Mouse (Mus musculus) ES-Bruce4 (cell line): Measurements from ENCODE around the gene Lpcat1.

ENCODE experiments used
- CTCF ChIP-seq: IDR thresholded peaks from one replicate; pipeline ENCODE4 v1.8.1; 2011; ENCODE audit warnings: low read depth, low read length
- POLR2A ChIP-seq: IDR thresholded peaks from one replicate; pipeline ENCODE4 v1.8.1; 2011; ENCODE audit warnings: low read length; ENCODE audit not compliant: insufficient read depth

DNA sequence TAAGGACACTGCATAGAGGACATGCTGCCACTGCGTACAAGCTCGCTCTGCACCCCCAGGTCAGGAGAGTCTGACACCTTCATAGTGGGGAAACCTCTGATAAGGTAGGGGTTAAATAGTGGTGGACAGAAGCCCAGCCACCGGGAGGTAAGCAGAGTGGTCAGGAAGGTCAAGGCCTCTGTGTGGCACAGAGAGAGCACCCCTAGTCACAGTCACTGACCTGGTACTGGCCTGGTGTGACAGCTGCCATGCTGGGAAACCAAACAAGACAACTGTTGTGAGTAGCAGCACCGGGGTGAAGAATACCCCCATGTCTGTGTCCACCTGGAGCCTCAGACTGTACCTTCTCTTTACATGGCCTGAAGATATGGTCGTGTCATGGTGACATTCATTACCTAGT is 47.8 kb upstream of the Lpcat1 start:
- no peak for TF ChIP-seq POLR2A
- TF ChIP-seq CTCF = no peak
